Mouse (Mus musculus) hindbrain, embryonic 14.5 days (tissue): ENCODE results near the gene Xpc. TPM values are rescaled to one million over a fixed set of nuclear protein-coding genes. Genes with fewer than 3 reads are reported as not detected.

Experiments
- ATAC-seq: fragments of 200-750 bp; cut with Nextera tagmentation; 2 replicates; pipeline ENCODE4 v1.8.0; 2017; ENCODE audit warnings: moderate number of reproducible peaks, mild to moderate bottlenecking, moderate TSS enrichment, moderate library complexity; ENCODE audit not compliant: low FRiP score
- DNase-seq: peaks from one replicate; pipeline ENCODE4 v3.0.0-alpha.2; 2015; ENCODE audit warnings: low spot score
- H3K27ac ChIP-seq: fragments of 300-500 bp; sonication (generic); 2 replicates; pipeline ENCODE4 v1.5.1; 2014; ENCODE audit warnings: mild to moderate bottlenecking, moderate library complexity
- H3K27me3 ChIP-seq: fragments of 300-500 bp; sonication (generic); 2 replicates; pipeline ENCODE4 v1.6.1; 2014; ENCODE audit warnings: mild to moderate bottlenecking, low read length, mixed read lengths; ENCODE audit not compliant: control insufficient read depth, insufficient read depth
- H3K36me3 ChIP-seq: fragments of 300-500 bp; sonication (generic); replicated peaks from 2 replicates; pipeline ENCODE4 v1.6.1; 2014; ENCODE audit not compliant: control insufficient read depth, insufficient read depth
- H3K4me1 ChIP-seq: fragments of 300-500 bp; sonication (generic); replicated peaks from 2 replicates; pipeline ENCODE4 v1.6.1; 2014; ENCODE audit warnings: antibody characterized with exemption, low read length, mixed read lengths; ENCODE audit not compliant: control insufficient read depth, insufficient read depth
- H3K4me2 ChIP-seq: fragments of 300-500 bp; sonication (generic); replicated peaks from 2 replicates; pipeline ENCODE4 v1.6.1; 2014; ENCODE audit warnings: mild to moderate bottlenecking, moderate library complexity
- H3K4me3 ChIP-seq: fragments of 300-500 bp; sonication (generic); replicated peaks from 2 replicates; pipeline ENCODE4 v1.5.1; 2014; ENCODE audit warnings: mild to moderate bottlenecking, low read length
- H3K9ac ChIP-seq: fragments of 300-500 bp; sonication (generic); 2 replicates; pipeline ENCODE4 v1.6.1; 2014
- H3K9me3 ChIP-seq: fragments of 300-500 bp; sonication (generic); 2 replicates; pipeline ENCODE4 v1.6.1; 2016; ENCODE audit warnings: low read length; ENCODE audit not compliant: control insufficient read depth
- WGBS: fragments of 180-500 bp; shearing (Covaris S2); extraction: QIAGEN DNeasy Blood & Tissue Kit; methylation state at CpG from one replicate; pipeline ENCODE4 v1.1.7; 2014; 5-methylcytosine and 5-hydroxymethylcytosine counted together
- polyA plus RNA-seq: library from polyadenylated mRNA; unstranded; fragments of >200 nt; fragmentation: Nextera tagmentation; extraction: Ambion mirVana; gene quantifications from 2 replicates; pipeline ENCODE4 v1.2.1, GENCODE M21; 2014

Xpc gene
- polyA plus RNA-seq, 1 experiment from 2014 or later = 17.2 TPM

DNA sequence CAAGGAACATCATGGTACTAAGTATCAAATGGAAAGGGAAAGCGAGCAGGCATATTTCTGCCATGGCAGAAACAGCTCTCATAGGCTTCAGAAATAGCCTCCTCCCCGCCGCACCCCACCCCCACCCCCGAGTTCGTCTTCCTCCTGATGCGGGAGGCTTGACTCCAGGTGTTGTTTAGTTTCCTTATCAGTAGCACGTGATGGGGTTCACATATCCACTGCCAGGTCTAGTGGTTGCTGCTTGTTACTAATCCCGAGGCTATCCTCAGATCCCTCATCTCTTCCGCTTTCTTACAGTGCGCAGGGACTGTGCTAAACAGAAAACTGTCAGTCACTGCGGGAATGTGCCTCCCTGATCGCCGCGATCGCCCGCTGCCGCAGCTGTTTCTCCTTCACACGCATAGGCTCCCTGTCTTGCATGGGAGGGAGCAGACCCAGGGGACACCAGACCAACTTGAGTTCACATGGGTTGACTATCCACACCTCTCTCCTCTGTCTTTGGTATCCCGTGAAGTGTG lies 74.5 kb downstream of the Xpc start:
- Histone ChIP-seq H3K27ac (peak overlapping the region; percentile 69), H3K4me3 (peak overlapping the region; percentile 59), H3K4me2 (peak overlapping the region; percentile 75), H3K36me3 (no peaks in the 10 kb centered on the region), H3K9me3 (no peaks in the 10 kb centered on the region), H3K27me3 (0 out of 2 replicates have a peak, but pooled peaks cover 5% of the 10 kb centered on the region), H3K4me1 (peaks cover 7% of the 10 kb centered on the region), H3K9ac (peak overlapping the region; percentile 69)
- no peak for DNase-seq
- 4% methylated on average over 19 of the region's 19 CpGs for WGBS
- peak; percentile 38; the same call in 1 of the 2 replicates for ATAC-seq

DNA sequence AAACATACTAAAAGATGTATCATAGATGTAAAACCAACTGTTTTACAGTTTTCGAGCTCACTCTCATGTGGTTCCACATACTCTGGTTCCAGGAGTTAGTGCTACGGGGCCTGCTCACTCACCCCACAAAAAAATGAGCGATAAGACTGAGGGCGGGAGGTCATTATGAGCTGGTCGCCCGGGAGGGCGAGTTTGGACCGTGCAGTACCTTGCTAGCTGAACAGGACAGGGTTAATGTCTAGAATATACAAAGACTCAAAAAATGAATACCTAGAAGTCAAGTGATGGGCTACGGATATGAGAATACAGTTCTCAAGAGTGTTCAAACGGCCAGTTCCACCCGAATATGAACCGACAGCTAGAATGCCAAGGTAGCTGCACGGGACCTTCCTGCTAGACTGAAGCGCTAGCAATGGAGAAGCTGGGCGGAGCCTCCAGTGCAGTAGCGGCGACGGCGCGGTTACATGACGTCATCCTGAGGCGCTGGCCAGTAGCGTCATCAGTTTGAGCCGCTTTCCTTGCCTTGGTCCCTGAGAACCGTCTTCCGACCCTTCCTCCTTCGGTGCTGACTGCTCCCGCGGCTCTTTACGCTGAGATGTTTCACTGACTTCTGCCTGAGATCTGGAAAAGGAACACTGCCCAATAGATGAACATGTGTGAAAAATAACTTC lies 75.1 kb downstream of the Xpc start:
- peak overlapping the region; percentile 75 for H3K4me2 ChIP-seq
- 3% methylated on average over 30 of the region's 30 CpGs for WGBS
- H3K4me1 ChIP-seq = peaks cover 7% of the 10 kb centered on the region
- H3K27ac ChIP-seq = peak overlapping the region; percentile 69
- H3K4me3 ChIP-seq = peak overlapping the region; percentile 59
- H3K27me3 ChIP-seq = 0 out of 2 replicates have a peak, but pooled peaks cover 10% of the 10 kb centered on the region
- no peaks in the 10 kb centered on the region for H3K36me3 ChIP-seq
- ATAC-seq (peak; percentile 97), DNase-seq (peak; percentile 100)
- no peaks in the 10 kb centered on the region for H3K9me3 ChIP-seq
- H3K9ac ChIP-seq = peak overlapping the region; percentile 69

Other genes with a start within 250 kb of the Xpc start
- gene Wnt7a, start 104.5 kb downstream of the Xpc start, polyA plus RNA-seq = 7.5 and 8.8 TPM in 2 replicates
- gene Chchd4, start 42.3 kb downstream of the Xpc start, polyA plus RNA-seq = 36.3 and 37.4 TPM in 2 replicates
- gene Tmem43, start 42.2 kb downstream of the Xpc start, polyA plus RNA-seq = 45.5 and 55.0 TPM in 2 replicates
- 152 and 165 TPM in 2 replicates for gene Lsm3, start within 50 bp of the Xpc start, polyA plus RNA-seq
- gene Slc6a6, start 168.2 kb upstream of the Xpc start, polyA plus RNA-seq = 91.6 and 98.5 TPM in 2 replicates